Mouse (Mus musculus) CH12.LX (cell line): ENCODE results near the gene 9030025P20Rik.

Experiments used
- CHD1 ChIP-seq: IDR thresholded peaks from 2 replicates; pipeline ENCODE4 v1.6.1; 2012; ENCODE audit warnings: low read depth, low read length, improper control_type of control experiment, inconsistent platforms
- CTCF ChIP-seq, 2 experiments: IDR thresholded peaks in 1 of 2; conservative IDR thresholded peaks in 1 of 2; 2 replicates each; pipeline ENCODE4 v1.5.1; 2011 to 2012; ENCODE audit warnings: low read depth in 2 of 2, low read length in 2 of 2, improper control_type of control experiment in 1 of 2, inconsistent platforms in 1 of 2, mild to moderate bottlenecking in 1 of 2, moderate library complexity in 1 of 2
- ETS1 ChIP-seq: conservative IDR thresholded peaks from 2 replicates; pipeline ENCODE4 v1.6.1; 2012; ENCODE audit warnings: low read depth, mild to moderate bottlenecking, inconsistent platforms, low read length, improper control_type of control experiment, moderate library complexity
- JUND ChIP-seq: conservative IDR thresholded peaks from 2 replicates; pipeline ENCODE4 v1.6.1; 2011; ENCODE audit warnings: low read depth, low read length, improper control_type of control experiment
- MEF2A ChIP-seq: IDR thresholded peaks from 2 replicates; pipeline ENCODE4 v1.6.1; 2014; ENCODE audit warnings: low read depth, mild to moderate bottlenecking, inconsistent platforms, low read length, improper control_type of control experiment, borderline replicate concordance
- POLR2A ChIP-seq: IDR thresholded peaks from 2 replicates; pipeline ENCODE4 v1.6.1; 2011; ENCODE audit warnings: low read depth, mild to moderate bottlenecking, improper control_type of control experiment, low read length
- RCOR1 ChIP-seq: conservative IDR thresholded peaks from 2 replicates; pipeline ENCODE4 v1.6.1; 2012; ENCODE audit warnings: low read depth, mild to moderate bottlenecking, inconsistent platforms, low read length, improper control_type of control experiment

DNA sequence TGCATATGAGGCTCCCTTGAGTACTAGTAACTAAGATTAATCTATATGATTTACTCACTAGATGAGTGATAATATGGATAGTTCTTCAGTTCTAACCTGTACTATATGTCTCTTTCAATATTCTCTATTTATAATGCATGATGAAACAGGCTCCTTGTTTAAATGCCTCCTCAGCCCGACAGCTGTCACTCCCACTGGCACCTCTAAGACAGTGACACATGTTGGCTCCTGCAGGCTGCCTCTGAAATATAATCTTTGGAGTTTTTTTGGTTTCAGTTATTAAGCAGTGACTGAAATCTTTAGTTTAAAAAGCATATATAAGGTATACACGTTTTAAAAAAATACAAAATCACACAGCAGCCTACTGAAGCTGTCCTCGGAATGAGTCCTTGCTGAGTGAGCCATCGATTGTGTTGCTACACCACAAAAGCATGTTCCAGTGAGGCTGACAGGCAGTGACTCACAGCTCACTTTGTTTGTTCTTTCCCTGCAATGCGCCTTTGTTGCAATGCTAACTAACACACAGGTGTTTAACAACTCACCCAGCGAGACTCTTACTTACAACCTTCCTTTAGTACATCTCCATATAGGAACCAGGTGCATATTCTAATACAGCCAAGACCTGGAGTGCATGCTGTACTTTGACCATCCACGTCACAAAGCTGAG, 29.0 kb upstream of the 9030025P20Rik start:
- no peak for TF ChIP-seq POLR2A
- no peak for TF ChIP-seq CTCF (conservative IDR thresholded peaks at IDR 0.05 in 1 of 2, IDR thresholded peaks at IDR 0.05 in 1 of 2; ENCODE audit: low read depth in 2 of 2, low read length in 2 of 2)
- no peak for TF ChIP-seq JUND
- no peak for TF ChIP-seq RCOR1
- TF ChIP-seq CHD1: no peak
- TF ChIP-seq MEF2A: no peak
- no peak for TF ChIP-seq ETS1
